Mouse (Mus musculus) heart, adult 2 months (tissue): ENCODE measurements around the gene Macrod2. TPM values are rescaled to one million over a fixed set of nuclear protein-coding genes. Genes with fewer than 3 reads are reported as not detected.

ENCODE experiments used
- DNase-seq, 2 experiments: peaks; one replicate each; pipeline ENCODE4 v3.0.0; 2021
- H3K27ac ChIP-seq: fragments of 200-600 bp; 2 replicates; pipeline ENCODE4 v1.8.1; 2022
- H3K27me3 ChIP-seq: fragments of 200-500 bp; 2 replicates; pipeline ENCODE4 v1.6.1; 2012; ENCODE audit warnings: mild to moderate bottlenecking, low read length, inconsistent platforms, mixed read lengths; ENCODE audit not compliant: control insufficient read depth, insufficient read depth
- H3K36me3 ChIP-seq: fragments of 200-500 bp; 2 replicates; pipeline ENCODE4 v1.6.1; 2012; ENCODE audit warnings: low read length, inconsistent platforms; ENCODE audit not compliant: control insufficient read depth, insufficient read depth
- H3K4me1 ChIP-seq: fragments of 200-500 bp; 2 replicates; pipeline ENCODE4 v1.6.1; 2011; ENCODE audit warnings: low read length; ENCODE audit not compliant: control insufficient read depth, insufficient read depth
- H3K4me3 ChIP-seq: fragments of 200-600 bp; 2 replicates; pipeline ENCODE4 v1.8.1; 2022
- H3K79me2 ChIP-seq: fragments of 200-500 bp; replicated peaks from 2 replicates; pipeline ENCODE4 v1.6.1; 2012; ENCODE audit warnings: mild to moderate bottlenecking, inconsistent platforms, low read length, moderate library complexity, mixed read lengths; ENCODE audit not compliant: control insufficient read depth, insufficient read depth
- H3K9ac ChIP-seq: fragments of 200-500 bp; 2 replicates; pipeline ENCODE4 v1.6.1; 2012; ENCODE audit warnings: low read depth, mild to moderate bottlenecking, control low read depth, inconsistent platforms, low read length, mixed read lengths
- CTCF ChIP-seq: fragments of 200-600 bp; IDR thresholded peaks from 2 replicates; pipeline ENCODE4 v1.8.1; 2022; ENCODE audit warnings: antibody characterized with exemption, mild to moderate bottlenecking, moderate library complexity
- EP300 ChIP-seq: fragments of 200-500 bp; IDR thresholded peaks from 2 replicates; pipeline ENCODE4 v1.6.1; 2011; ENCODE audit warnings: low read depth, low read length, control low read depth; ENCODE audit not compliant: insufficient read depth
- POLR2A ChIP-seq: fragments of 200-500 bp; IDR thresholded peaks from 2 replicates; pipeline ENCODE4 v1.6.1; 2011; ENCODE audit warnings: mild to moderate bottlenecking, low read depth, low read length, control low read depth; ENCODE audit not compliant: insufficient read depth
- WGBS: fragments of 180-500 bp; shearing (Covaris S2); methylation state at CpG from one replicate; pipeline ENCODE4 v1.1.7; 2018; 5-methylcytosine and 5-hydroxymethylcytosine counted together
- intact Hi-C: fragments of 180-260 bp; cut with DNase I; formaldehyde crosslinking; loops from one replicate; pipeline ENCODE4 v1.15.1; 2025
- polyA plus RNA-seq: library from polyadenylated mRNA; depleted of rRNA; stranded (reverse); fragments of >200 nt; gene quantifications from 2 replicates; pipeline ENCODE4 v1.2.3, GENCODE M21; 2012
- total RNA-seq, 2 experiments: library from RNA; stranded (reverse); gene quantifications; 2 replicates each; pipeline ENCODE4 v1.2.3; 2021

Gene Macrod2
- total and polyA plus RNA-seq, 3 experiments = 2.3 to 9.7 (median 8.5) TPM

GRCm38 (mm10) chr2:142253913-142254312 lies 1858.8 kb downstream of the Macrod2 start:
- WGBS = 16% methylated on average over 11 of the region's 11 CpGs
- TF ChIP-seq CTCF (peak; percentile 82), EP300 (no peak), POLR2A (no peak)
- Histone ChIP-seq H3K27me3 (no peaks in the 10 kb centered on the region), H3K36me3 (no peaks in the 10 kb centered on the region), H3K79me2 (no peaks in the 10 kb centered on the region), H3K4me1 (no peaks in the 10 kb centered on the region), H3K27ac (no peak overlapping the region), H3K9ac (no peak overlapping the region), H3K4me3 (no peak overlapping the region)
- intact Hi-C loops = loop anchor here (10.0 kb wide), 2 partner anchors 561 to 1589 kb away; no protein-coding TSS in a partner anchor
- peak; percentile 10 to 44 for DNase-seq

- no peaks in the 10 kb centered on the region for H3K4me1 ChIP-seq
- no peaks in the 10 kb centered on the region for H3K36me3 ChIP-seq
- TF ChIP-seq POLR2A = no peak
- TF ChIP-seq CTCF = no peak
- TF ChIP-seq EP300 = no peak
- no peak overlapping the region for H3K9ac ChIP-seq
- no peaks in the 10 kb centered on the region for H3K79me2 ChIP-seq
- WGBS = 76% methylated on average over 6 of the region's 6 CpGs
- H3K27ac ChIP-seq = no peak overlapping the region
- H3K27me3 ChIP-seq = no peaks in the 10 kb centered on the region
- no peak overlapping the region for H3K4me3 ChIP-seq
- intact Hi-C loops = loop anchor here (10.0 kb wide), 2 partner anchors 560 to 1590 kb away; no protein-coding TSS in a partner anchor
- DNase-seq = no peak
Observed at GRCm38 (mm10) chr2:142254566-142254965, 1859.5 kb downstream of the Macrod2 start.

- WGBS = 91% methylated on average over 1 of the region's 1 CpGs
- Histone ChIP-seq H3K4me3 (no peak overlapping the region), H3K27me3 (no peaks in the 10 kb centered on the region), H3K9ac (no peak overlapping the region), H3K4me1 (no peaks in the 10 kb centered on the region), H3K79me2 (no peaks in the 10 kb centered on the region), H3K36me3 (no peaks in the 10 kb centered on the region), H3K27ac (no peak overlapping the region)
- intact Hi-C loops = loop anchor here (10.0 kb wide), 2 partner anchors 557 to 1593 kb away; no protein-coding TSS in a partner anchor
- no peak for DNase-seq
- no peak for TF ChIP-seq POLR2A
- no peak for TF ChIP-seq CTCF
- no peak for TF ChIP-seq EP300
Observed at GRCm38 (mm10) chr2:142257501-142257900, 1862.4 kb downstream of the Macrod2 start.

GRCm38 (mm10) chr2:142261046-142261445 lies 1865.9 kb downstream of the Macrod2 start:
- TF ChIP-seq POLR2A (no peak), CTCF (no peak), EP300 (no peak)
- Histone ChIP-seq H3K36me3 (no peaks in the 10 kb centered on the region), H3K79me2 (no peaks in the 10 kb centered on the region), H3K4me1 (no peaks in the 10 kb centered on the region), H3K9ac (no peak overlapping the region), H3K27me3 (no peaks in the 10 kb centered on the region), H3K27ac (no peak overlapping the region), H3K4me3 (no peak overlapping the region)
- WGBS = 85% methylated on average over 6 of the region's 6 CpGs
- DNase-seq = no peak
- intact Hi-C loops = no loop called here

GRCm38 (mm10) chr2:142264697-142265096 lies 1869.6 kb downstream of the Macrod2 start:
- Histone ChIP-seq H3K4me1 (no peaks in the 10 kb centered on the region), H3K9ac (no peak overlapping the region), H3K79me2 (no peaks in the 10 kb centered on the region), H3K27me3 (no peaks in the 10 kb centered on the region), H3K27ac (no peak overlapping the region), H3K36me3 (no peaks in the 10 kb centered on the region), H3K4me3 (no peak overlapping the region)
- intact Hi-C loops = no loop called here
- TF ChIP-seq POLR2A (no peak), CTCF (no peak), EP300 (no peak)
- 81% methylated on average over 2 of the region's 2 CpGs for WGBS
- no peak for DNase-seq

GRCm38 (mm10) chr2:142267836-142268235 lies 1872.7 kb downstream of the Macrod2 start:
- H3K9ac ChIP-seq = no peak overlapping the region
- H3K4me1 ChIP-seq = no peaks in the 10 kb centered on the region
- DNase-seq = no peak
- H3K4me3 ChIP-seq = no peak overlapping the region
- intact Hi-C loops = no loop called here
- H3K27ac ChIP-seq = no peak overlapping the region
- H3K79me2 ChIP-seq = no peaks in the 10 kb centered on the region
- no peaks in the 10 kb centered on the region for H3K27me3 ChIP-seq
- TF ChIP-seq POLR2A (no peak), EP300 (no peak)
- WGBS = 59% methylated on average over 2 of the region's 2 CpGs
- H3K36me3 ChIP-seq = no peaks in the 10 kb centered on the region
